Mouse (Mus musculus) left cerebral cortex, adult 8-10 months (tissue): ENCODE measurements around the gene Espl1. TPM values are rescaled to one million over a fixed set of nuclear protein-coding genes. Genes with fewer than 3 reads are reported as not detected.

Experiments
- DNase-seq, 2 experiments: peaks; one replicate each; pipeline ENCODE4 v3.0.0; 2022; ENCODE audit warnings: low spot score in 2 of 2
- total RNA-seq, 4 experiments: library from RNA; stranded (reverse); gene quantifications; 2 replicates each; pipeline ENCODE4 v1.2.4; 2022

The Espl1 gene
- total RNA-seq, 4 experiments from 2014 or later, result 0.91 to 1.5 (median 1.2) TPM

GRCm38 (mm10) chr15:102370727-102371126, 74.7 kb downstream of the Espl1 start:
- no peak for DNase-seq

Other genes starting within 250 kb of the Espl1 start
- 100 to 1,000 TPM; 191 to 203 (median 200) TPM for gene Eif4b, start 222.5 kb upstream of the Espl1 start, total RNA-seq
- 10 to 100 TPM; 23.3 to 29.5 (median 24.3) TPM for gene Tns2, start 195.9 kb upstream of the Espl1 start, total RNA-seq
- gene Spryd3, start 160.0 kb upstream of the Espl1 start, total RNA-seq, result 100 to 1,000 TPM; 147 to 167 (median 161) TPM
- gene Igfbp6, start 151.9 kb upstream of the Espl1 start, total RNA-seq, result 10 to 100 TPM; 42.4 to 49.5 (median 45.5) TPM
- under 1 TPM in 2 of 4 experiments, not detected in 2; 0.26 to 0.27 TPM for gene Soat2, start 145.7 kb upstream of the Espl1 start, total RNA-seq
- 10 to 100 TPM; 72.4 to 79.4 (median 73.1) TPM for gene Zfp740, start 93.0 kb upstream of the Espl1 start, total RNA-seq
- gene Csad, start 91.5 kb upstream of the Espl1 start, total RNA-seq, result 10 to 100 TPM; 24.6 to 38.7 (median 31.1) TPM
- gene Itgb7, start 64.3 kb upstream of the Espl1 start, total RNA-seq, result 1 to 10 TPM in 2 of 4 experiments, under 1 TPM in 2; 0.23 to 2.9 (median 1.7) TPM
- gene Rarg, start 38.7 kb upstream of the Espl1 start, total RNA-seq, result 10 to 100 TPM; 13.5 to 16.8 (median 16.3) TPM
- not detected for gene Gm9918, start 25.7 kb upstream of the Espl1 start, total RNA-seq
- 10 to 100 TPM; 38.3 to 48.5 (median 42.1) TPM for gene Mfsd5, start 16.8 kb upstream of the Espl1 start, total RNA-seq
- 100 to 1,000 TPM; 457 to 497 (median 483) TPM for gene Pfdn5, start 29.9 kb downstream of the Espl1 start, total RNA-seq
- gene Myg1, start 35.4 kb downstream of the Espl1 start, total RNA-seq, result 10 to 100 TPM; 59.3 to 63.4 (median 61.9) TPM
- 10 to 100 TPM; 20.1 to 25.3 (median 22.2) TPM for gene Aaas, start 54.5 kb downstream of the Espl1 start, total RNA-seq
- gene Sp7, start 70.9 kb downstream of the Espl1 start, total RNA-seq, result 1 to 10 TPM in 2 of 4 experiments, under 1 TPM in 2; 0.82 to 1.6 (median 1.0) TPM
- gene Sp1, start 109.9 kb downstream of the Espl1 start, total RNA-seq, result 10 to 100 TPM; 30.3 to 44.7 (median 38.7) TPM
- gene Amhr2, start 149.1 kb downstream of the Espl1 start, total RNA-seq, result 1 to 10 TPM in 1 of 4 experiments, under 1 TPM in 3; 0.73 to 2.0 (median 0.92) TPM
- 10 to 100 TPM; 42.3 to 53.7 (median 44.3) TPM for gene Prr13, start 162.8 kb downstream of the Espl1 start, total RNA-seq
- gene Pcbp2, start 174.3 kb downstream of the Espl1 start, total RNA-seq, result 100 to 1,000 TPM; 481 to 511 (median 488) TPM
- not detected for gene Gm10337, start 207.5 kb downstream of the Espl1 start, total RNA-seq
- 10 to 100 TPM; 85.6 to 93.8 (median 89.3) TPM for gene Map3k12, start 220.8 kb downstream of the Espl1 start, total RNA-seq
- gene Tarbp2, start 221.9 kb downstream of the Espl1 start, total RNA-seq, result 10 to 100 TPM; 30.3 to 37.4 (median 35.2) TPM
- gene Npff, start 228.7 kb downstream of the Espl1 start, total RNA-seq, result 1 to 10 TPM; 2.1 to 4.8 (median 3.2) TPM